Mouse (Mus musculus) R1 (cell line): ENCODE measurements around the gene Itgal.
"Not testable (repeated sequence)": the region's sequence is repeated elsewhere in the genome, so short reads cannot be mapped to it uniquely, and the experiment has no call there.

ENCODE experiments used
- DNase-seq: peaks from one replicate; pipeline ENCODE4 v3.0.0-alpha.2; 2018; ENCODE audit warnings: low read depth, low spot score

The Itgal gene

DNA sequence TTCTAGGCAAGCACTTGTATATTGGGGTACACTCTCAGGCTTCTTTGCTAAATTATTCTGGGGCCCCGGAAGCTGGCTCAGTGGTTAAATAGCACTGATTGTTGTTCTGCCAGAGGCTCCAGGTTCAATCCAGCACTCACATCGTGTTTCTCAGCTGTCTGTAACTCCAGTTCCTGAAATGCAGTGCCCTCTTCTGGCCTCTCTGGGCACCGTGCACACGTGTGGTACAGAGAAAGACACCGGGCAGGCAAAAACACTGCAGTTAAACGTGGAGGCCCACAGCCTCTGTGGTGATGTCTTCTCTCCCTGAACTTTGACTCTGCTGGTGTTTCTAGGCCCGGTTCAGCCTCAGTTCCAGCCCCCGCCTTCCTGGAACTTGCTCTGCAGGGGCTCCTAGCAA is 17.7 kb upstream of the Itgal start:
- DNase-seq: peak; percentile 77

DNA sequence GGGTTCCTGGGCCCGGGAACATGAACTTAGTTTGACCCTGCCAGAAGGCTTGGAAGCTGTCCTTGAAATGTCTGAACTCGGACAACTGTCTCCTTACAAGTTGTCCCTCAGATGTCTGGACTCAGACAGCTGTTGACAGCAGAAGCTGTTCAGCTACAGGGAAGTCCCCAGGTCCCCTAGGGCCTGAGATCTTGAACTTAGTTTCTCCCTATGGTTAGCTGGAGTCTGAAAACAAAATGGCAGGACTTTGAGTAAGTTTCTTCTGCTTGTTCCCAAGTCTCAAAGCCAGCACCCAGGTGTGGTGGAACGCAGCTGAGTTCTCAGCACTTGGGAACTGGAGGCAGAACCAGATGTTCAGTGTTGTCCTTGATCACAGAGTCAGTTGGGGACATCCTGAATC is 16.0 kb upstream of the Itgal start:
- DNase-seq: no peak

DNA sequence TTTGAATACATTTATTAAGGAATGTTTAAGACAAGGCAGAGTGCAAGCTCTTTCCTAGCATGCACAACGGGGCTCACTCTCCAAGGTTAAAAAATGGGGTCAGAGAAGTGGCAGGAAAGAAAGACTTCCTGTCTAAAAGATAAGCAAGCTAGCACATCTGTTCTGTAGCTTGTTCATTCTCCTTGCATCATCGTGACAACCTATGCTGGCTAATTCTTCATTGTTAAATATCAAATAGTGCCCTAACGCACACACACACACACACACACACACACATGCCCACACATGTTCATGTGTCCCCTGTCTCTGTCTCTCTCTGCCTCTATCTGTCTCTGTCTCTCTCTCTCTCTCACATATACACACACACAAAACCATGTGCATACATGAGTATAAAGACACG is 14.9 kb upstream of the Itgal start:
- DNase-seq: no peak

DNA sequence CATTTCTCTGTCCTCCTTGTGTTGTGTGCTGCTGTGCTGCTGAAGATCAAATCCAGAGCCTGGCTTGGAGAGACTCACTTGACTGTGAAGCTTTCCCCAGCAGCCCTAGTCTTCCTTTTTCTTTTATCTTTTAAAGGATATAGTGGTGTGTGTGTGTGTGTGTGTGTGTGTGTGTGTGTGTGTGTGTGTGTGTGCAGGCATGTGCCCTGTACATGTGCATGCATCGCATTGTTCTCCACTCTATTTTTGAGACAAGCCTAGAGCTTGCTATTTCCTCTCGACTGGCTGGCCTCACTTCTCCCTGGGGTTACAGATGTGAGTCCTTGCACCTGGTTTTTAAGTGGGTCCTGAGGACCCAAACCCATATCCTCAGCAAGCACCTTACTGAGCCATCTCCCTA is 13.9 kb upstream of the Itgal start:
- no peak for DNase-seq

DNA sequence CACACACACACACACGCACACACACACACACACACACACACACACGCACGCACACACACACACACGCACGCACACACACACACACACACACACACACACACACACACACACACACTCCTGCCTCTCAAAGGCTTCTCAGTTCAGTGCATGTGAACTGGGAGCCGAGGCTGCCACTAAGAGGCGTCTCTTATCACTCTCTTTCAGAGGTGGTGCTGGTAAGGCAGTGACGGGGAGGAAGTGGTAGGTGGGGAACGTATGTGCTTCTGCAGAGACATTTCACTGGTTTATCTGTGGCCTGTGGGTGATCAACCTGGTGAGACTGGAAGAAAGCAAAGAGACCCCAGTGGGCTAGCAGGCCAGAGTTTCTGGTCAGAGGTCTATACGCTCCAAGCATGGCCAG is 10.9 kb upstream of the Itgal start:
- no peak for DNase-seq

DNA sequence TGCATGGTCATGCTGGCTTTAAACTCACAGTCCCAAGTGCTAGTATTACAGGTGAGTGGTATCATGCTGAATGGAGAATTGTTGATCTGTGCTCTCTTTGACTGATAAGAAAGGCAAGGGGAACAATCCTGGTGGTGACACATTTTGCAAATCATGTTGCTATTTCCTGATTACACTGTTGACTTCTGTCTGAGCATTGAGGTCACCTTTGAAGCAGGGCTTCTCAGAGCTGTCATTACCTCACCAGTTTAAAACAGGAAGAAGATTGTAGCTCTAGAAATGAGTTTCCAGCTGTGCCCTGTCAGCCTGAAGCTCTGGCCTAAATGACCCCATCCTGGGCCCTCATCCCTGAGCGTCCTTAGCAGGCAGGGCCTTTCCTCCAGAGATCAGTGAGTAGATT is 8.1 kb upstream of the Itgal start:
- no peak for DNase-seq

DNA sequence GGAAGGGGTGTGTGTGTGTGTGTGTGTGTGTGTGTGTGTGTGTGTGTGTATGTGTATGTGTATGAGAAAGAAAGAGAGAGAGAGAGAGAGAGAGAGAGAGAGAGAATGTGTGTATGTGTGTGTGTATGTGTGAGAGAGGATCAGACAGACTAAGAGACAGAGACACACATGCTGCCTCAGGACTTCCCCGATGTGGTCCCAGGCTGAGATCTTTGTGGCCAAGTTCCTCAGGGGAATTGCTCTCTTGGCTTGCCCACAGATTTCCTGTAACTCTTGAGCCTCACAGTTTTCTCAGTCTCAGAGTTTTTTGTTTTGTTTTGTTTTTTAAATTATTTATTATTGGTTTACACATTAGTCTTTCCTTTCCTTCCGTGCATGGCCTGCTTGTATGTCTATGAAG is 6.8 kb upstream of the Itgal start:
- no peak for DNase-seq

DNA sequence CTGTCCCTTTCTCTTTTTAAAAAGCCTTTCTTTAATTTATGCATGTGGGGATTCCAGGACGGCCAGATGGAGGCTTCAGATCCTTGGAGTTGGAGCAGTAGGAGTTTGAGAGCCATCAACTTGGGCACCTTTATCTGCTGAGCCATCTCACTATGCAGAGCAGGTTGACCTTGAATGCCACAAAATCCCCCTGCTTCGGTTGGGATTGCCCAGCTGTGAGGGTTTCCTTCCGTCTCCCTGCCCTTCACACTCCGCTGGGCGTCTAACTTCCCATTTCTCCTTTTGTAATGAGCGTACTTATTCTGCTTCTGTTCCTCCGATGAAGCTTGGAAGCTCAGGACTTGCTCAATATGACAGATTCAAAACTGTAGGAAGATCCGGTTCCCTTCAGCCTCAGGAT is 5.9 kb upstream of the Itgal start:
- no peak for DNase-seq

DNA sequence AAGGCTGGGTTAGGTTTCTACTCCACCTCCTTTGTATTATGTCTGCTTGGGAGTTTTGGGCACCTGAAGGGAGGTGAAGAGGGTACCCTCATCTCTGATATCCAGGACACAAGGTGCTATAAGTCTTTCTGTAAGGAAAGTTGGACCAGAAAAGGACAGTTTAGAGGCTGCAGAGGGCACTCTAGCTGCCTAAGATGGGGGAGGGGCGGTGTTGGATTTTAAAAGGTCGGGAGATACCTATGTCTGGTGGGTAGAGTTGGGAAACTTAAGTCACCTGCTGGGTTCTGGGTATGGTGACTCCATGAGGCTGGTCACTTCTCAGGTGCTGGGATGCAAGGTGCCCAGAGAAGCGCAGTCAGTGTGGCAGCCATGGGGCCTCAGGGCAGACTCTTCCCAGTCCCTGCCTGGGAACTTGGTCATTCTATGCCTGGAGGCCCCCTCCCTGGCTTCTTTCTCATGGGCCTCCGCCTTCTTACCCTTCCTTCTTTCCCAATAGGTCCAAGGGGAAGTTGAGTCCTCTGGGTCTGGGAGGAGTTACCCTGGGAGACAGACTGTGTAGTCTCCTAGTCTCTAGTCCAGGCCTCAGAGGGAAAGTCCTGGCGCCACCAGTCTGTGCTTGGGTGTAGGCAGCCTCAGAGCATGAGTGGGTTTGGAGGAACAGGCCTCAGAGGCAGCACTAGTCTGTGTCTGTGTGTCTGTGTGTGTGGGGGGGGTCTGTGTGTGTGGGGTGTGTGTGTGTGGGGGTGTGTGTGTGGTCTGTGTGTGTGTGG is 911 bp downstream of the Itgal start:
- DNase-seq: no peak

DNA sequence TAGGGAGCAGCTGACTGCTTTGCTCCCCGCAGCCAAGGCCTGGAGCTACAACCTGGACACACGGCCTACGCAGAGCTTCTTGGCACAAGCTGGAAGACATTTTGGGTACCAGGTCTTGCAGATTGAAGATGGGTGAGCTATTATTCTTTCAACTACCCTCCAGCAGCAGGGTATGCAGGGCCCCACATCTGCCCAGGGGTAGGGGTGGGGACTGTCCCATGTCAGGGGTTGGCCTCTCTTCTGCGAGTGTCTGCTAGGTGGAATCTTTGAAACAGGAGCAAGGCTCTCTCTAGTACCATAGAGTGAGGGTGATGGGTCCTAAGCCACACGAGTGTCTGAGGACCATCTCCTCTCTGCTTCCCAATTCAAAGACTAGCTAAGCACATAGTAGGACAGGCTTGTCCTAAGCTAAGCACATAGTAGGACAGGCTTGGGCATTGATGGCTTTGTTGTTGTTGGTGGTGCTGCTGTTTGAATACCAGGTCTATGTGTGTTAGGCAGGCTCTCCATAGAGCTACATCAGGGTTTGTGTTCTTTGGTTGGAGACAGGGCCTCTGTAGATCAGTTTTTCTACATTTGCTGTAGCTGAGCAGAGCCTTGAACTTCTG is 1.6 kb downstream of the Itgal start:
- no peak for DNase-seq

DNA sequence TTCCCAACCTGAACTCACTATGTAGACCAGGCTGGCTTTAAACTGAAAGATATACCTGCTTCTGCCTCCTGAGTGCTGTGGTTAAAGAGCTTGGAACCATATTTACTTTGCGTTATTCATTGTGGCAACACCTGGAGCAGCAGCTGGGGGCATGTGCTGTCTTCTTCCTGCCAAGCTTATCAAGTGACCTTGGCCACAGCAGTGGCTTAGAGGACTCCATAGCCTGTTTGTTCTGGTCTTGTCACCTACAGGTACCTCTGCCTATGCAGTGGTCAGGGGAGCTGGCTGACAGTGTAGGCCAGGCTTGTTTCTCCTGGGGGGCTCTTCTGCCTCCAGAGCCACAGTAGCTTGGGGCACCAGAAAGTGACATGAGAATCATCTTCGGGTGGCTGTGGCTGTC is 12.4 kb downstream of the Itgal start:
- peak; percentile 18 for DNase-seq

DNA sequence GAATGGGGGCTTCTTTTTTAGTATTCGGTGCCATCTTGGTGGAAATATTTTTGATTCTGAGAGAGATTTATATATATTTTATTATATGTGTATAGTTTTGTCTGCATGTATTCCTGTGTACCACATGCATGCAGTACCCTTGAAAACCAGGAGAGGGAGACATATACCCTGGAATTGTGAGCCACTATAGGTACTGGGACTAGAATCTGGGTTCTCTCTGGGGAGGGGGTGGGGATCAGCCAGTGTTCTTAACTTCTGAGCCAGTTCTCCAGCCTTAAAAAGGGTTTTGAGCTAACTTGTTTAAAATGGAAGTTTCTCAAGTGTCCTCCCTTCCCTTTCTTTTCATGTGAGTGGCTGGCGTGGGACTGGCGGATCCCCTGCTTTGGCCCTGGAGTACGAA is 12.8 kb downstream of the Itgal start:
- peak; percentile 80 for DNase-seq

DNA sequence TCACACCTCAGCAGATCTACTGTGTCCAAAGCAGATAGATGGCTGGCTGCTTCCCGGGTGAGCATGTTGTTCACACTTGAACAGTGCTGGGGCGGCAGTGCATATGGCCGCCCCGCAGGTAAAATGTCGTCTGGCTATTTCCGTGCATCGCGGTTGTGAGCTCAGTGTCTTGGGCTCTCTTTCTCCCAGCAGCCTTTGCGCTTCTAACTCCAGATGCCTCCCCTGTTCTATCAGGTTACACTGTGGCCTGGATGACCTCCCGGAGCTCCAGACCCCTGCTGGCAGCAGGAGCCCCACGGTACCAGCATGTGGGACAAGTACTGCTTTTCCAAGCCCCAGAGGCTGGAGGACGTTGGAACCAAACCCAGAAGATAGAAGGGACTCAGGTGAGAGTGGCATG is 13.9 kb downstream of the Itgal start:
- peak; percentile 69 for DNase-seq

DNA sequence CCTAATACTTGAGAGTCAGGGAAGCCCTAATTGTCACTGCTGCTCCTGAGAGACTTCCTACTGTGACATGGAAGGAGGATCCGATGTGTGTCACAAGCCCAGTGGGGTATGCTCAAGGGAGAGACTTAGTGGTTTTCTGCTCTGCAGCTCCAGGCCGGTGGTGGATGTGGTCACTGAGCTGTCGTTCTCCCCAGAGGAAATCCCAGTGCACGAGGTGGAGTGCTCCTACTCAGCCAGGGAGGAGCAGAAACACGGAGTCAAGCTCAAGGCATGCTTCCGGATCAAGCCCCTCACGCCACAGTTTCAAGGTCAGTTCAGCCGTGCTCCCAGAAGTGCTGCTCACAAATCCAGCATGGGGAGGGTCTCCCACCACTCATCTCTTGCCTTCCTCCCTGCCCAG is 17.9 kb downstream of the Itgal start:
- no peak for DNase-seq

DNA sequence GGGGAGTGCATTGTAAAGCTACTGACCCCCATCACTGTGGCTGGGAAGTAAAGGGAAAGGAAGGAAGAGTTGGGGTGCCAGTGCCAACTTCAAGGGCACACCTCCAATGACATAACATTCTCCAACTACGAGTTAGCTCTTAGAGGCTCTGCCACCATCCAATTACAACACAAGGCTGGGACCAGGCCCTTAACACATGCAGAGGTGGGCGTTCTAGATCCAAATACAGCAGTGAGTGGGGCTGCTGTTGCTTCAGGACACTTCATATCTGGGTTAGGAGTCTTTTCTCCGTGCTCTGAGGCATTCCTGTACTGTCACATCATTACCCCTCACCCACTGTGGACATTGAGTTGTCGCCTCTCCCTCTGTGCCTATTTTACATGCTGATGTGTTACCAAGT is 25.0 kb downstream of the Itgal start:
- no peak for DNase-seq

DNA sequence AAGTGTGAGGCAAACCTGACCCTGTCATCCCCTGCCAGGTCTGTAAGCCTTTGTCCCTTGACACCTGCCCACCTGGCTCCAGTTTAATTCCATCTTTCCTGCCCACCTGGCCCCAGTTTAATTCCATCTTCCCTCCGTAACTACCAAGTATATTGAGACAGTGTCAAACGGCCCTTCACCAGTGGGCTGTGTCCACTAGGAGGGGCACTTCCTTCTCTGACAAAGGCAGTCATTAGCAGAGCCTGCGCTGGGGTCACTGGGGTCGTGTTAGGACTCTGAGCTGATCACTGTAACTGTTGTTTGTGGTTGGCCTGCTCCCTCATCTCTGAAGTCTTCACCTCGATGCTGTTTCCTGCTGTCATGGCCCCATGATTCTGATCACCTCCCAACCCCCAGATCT is 26.0 kb downstream of the Itgal start:
- DNase-seq: no peak

DNA sequence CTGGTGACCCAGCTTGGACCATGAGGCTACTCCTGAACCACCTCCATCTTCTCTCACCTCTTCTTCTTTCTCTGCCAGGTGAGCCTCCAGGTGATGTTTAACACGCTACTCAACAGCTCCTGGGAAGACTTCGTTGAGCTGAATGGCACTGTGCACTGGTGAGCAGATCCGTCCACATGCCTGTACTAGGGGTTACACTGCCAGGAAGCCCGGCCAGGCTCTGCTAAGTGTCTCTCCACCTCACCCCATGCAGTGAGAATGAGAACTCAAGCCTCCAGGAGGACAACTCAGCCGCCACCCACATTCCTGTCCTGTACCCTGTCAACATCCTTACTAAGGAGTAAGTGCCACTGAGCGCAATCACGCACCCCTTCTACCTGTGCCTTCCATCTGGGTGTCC is 28.9 kb downstream of the Itgal start:
- DNase-seq: no peak

DNA sequence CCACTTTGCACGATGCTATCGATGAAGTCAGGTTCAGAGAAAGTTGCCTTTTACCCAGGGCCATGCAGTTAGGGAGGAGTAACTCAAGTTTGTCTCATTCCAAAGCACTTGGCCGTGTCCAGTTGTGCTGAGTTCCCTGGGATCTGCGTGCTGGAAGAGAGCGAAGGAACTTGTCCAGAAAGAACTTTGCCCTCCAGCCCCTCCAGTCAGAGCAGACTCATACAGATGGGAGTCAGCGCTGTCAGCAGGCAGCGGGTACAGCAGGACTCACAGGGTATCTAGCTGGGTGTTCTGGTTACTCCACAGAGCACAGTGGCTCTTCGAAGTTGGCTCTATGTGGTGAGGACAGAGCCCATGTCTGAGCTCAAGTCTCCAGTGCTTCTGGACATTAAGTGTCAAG is 29.5 kb downstream of the Itgal start:
- no peak for DNase-seq

DNA sequence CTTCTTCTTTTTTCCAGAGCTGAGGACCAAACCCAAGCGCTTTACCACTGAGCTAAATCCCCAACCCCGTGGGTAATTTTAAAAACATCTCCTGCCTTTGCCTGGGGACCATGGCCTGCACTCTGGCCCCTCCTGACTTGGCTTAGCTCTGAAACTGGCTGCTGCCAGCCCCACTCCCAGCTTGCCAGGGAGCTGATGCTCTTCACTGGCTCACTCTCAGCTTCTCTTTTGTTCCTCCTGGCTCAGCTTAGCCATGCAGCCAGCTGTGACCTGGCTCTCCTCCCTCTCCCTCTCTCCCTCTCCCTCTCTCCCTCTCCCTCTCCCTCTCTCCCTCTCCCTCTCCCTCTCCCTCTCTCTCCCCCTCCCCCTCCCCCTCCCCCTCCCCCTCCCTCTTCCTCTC is 30.6 kb downstream of the Itgal start:
- no peak for DNase-seq

DNA sequence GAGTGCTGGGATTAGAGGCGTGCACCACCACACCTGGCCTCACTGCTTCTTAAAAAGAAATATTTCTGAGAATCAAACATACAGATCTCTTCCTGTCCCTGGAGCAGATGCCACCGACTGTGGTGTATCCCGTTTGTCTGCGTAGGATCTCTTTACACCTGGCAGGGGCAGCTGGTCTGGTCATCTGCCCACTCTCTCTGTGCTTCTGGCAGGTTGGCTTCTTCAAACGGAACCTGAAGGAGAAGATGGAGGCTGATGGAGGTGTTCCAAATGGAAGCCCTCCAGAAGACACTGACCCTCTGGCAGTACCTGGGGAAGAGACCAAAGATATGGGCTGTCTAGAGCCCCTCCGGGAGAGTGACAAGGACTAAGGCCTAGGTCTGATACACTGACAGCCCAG is 37.2 kb downstream of the Itgal start:
- DNase-seq: no peak

DNA sequence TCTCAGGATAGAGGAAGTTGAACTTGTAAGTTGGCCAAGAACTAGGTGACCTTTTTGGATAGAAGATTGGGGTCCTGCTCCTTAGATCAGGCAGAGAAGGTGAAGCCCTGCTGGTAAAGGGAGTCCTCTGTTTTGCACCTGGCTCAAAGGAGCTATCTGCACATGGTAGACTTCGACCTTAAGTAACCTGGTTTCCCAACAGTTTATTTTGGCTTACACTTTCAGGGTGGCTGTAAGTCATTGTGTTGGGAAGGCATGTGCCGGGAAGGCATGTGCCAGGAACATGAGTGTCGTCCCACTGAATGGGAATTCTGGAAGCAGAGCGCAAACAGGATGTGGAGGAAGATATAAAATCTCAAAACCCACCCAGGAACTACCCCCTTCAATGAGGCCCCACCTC is 39.5 kb downstream of the Itgal start:
- no peak for DNase-seq

DNA sequence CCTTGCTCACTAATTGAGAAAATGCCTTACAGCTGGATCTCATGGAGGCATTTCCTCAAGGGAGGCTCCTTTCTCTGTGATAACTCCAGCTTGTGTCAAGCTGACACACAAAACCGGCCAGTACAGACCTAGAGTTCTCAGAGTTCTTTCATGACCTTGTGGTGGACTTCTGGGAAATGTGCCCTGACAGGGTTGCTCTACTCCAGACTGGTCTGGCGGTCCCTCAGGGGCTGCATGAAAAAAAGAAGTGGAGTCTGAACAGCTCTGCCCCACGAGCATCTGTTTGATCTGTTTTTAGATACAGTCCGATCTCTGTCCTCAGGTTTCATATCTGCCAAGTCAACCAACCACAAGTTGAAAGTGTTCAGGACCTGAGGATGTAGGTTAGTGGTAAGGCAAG is 41.6 kb downstream of the Itgal start:
- no peak for DNase-seq

DNA sequence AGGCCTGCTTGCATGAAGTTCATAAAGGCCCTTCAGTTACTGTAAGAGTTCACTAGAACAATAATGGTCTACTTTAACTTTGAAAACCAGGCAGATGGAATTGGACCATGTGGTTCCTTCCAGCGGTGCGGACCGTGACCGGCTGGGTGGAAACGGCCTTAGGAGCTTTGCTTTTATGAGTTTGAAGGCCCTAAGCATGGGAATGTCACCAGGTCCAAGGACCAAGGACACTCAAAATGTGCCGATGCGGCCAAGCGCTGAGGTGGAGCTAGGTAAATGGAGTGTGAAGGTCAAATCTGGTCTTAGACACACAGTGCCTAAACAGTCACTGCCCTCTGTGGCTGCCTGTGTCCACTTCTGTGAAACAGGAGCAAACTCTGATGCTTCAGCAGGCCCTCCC is 45.3 kb downstream of the Itgal start:
- no peak for DNase-seq

DNA sequence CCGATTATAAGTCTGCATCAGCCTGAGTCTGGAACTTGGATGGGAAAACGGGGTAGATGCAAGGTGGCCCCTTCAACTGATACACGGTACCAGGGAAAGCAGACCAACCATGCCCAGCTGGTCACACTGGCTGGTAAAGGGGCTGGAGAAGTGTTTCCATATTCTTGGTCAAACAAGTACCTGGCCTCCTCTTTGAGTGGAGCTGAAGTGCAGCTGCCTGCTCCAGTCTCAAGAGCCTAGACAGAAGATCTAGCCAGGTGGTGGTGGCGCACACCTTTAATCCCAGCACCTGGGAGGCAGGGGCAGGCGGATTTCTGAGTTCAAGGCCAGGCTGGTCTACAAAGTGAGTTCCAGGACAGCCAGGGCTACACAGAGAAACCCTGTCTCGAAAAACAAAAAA is 45.8 kb downstream of the Itgal start:
- not testable (repeated sequence) for DNase-seq
